Mouse (Mus musculus): ENCODE results near the gene Rassf8. TPM values are rescaled to one million over a fixed set of nuclear protein-coding genes. Genes with fewer than 3 reads are reported as not detected.
A peak's percentile ranks its signal among the peaks of the same experiment; 100 is the strongest.

The Rassf8 gene
- polyA plus RNA-seq, 1 experiment from 2014 or later = 2.4 TPM

- DNase-seq (ENCODE audit: low spot score) (peak; percentile 22), ATAC-seq (no peak)
- no peaks in the 10 kb centered on the region for H3K27me3 ChIP-seq (replicated peaks; ENCODE audit: control insufficient read depth, insufficient read depth, low read length)
- H3K4me2 ChIP-seq (ENCODE audit: low read length) = no peak overlapping the region
- H3K9ac ChIP-seq (ENCODE audit: low read length) = no peak overlapping the region
- no peak overlapping the region for H3K27ac ChIP-seq (ENCODE audit: low read depth, low read length)
- no peak overlapping the region for H3K4me3 ChIP-seq (ENCODE audit: low read depth, low read length)
- H3K4me1 ChIP-seq (ENCODE audit: control insufficient read depth, insufficient read depth, low read length) = no peaks in the 10 kb centered on the region
- no peaks in the 10 kb centered on the region for H3K36me3 ChIP-seq (ENCODE audit: control insufficient read depth, insufficient read depth, low read length)
- WGBS = 66% methylated on average over 8 of the region's 8 CpGs
- H3K9me3 ChIP-seq (replicated peaks; ENCODE audit: control insufficient read depth, low read length) = no peaks in the 10 kb centered on the region
These were observed 86.4 kb downstream of the Rassf8 start for GRCm38 (mm10) chr6:145832927-145833326.

GRCm38 (mm10) chr6:145835359-145835758 is 88.8 kb downstream of the Rassf8 start:
- WGBS = 68% methylated on average over 6 of the region's 6 CpGs
- no peaks in the 10 kb centered on the region for H3K27me3 ChIP-seq (replicated peaks; ENCODE audit: control insufficient read depth, insufficient read depth, low read length)
- H3K4me2 ChIP-seq (ENCODE audit: low read length) = no peak overlapping the region
- no peak overlapping the region for H3K9ac ChIP-seq (ENCODE audit: low read length)
- no peaks in the 10 kb centered on the region for H3K9me3 ChIP-seq (replicated peaks; ENCODE audit: control insufficient read depth, low read length)
- H3K27ac ChIP-seq (ENCODE audit: low read depth, low read length) = no peak overlapping the region
- ATAC-seq = no peak
- H3K36me3 ChIP-seq (ENCODE audit: control insufficient read depth, insufficient read depth, low read length) = no peaks in the 10 kb centered on the region
- H3K4me1 ChIP-seq (ENCODE audit: control insufficient read depth, insufficient read depth, low read length) = no peaks in the 10 kb centered on the region
- DNase-seq (ENCODE audit: low spot score) = no peak
- no peak overlapping the region for H3K4me3 ChIP-seq (ENCODE audit: low read depth, low read length)

DNA sequence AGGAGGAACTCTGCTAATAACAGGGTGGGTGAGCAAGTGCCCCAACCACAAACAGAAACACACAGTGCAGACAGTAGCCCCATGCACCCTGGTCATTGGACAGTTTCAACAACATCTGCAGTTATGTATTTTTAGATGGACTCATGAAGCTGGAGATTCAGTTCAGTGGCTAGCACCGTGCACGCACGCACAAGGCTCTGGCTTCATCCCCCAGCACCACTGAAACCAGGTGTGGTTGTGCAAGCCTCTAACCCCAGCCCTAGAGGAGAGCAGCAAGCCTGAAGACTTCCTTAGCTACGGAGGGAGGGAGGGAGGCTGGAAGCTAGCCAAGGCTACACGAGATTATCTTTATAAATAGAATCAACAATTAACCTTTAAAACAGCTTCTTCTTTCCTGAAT is 99.1 kb downstream of the Rassf8 start:
- Histone ChIP-seq H3K36me3 (ENCODE audit: control insufficient read depth, insufficient read depth, low read length) (no peaks in the 10 kb centered on the region), H3K9me3 (replicated peaks; ENCODE audit: control insufficient read depth, low read length) (no peaks in the 10 kb centered on the region), H3K4me3 (ENCODE audit: low read depth, low read length) (no peak overlapping the region), H3K27ac (ENCODE audit: low read depth, low read length) (no peak overlapping the region), H3K9ac (ENCODE audit: low read length) (no peak overlapping the region), H3K4me1 (ENCODE audit: control insufficient read depth, insufficient read depth, low read length) (no peaks in the 10 kb centered on the region), H3K4me2 (ENCODE audit: low read length) (no peak overlapping the region), H3K27me3 (replicated peaks; ENCODE audit: control insufficient read depth, insufficient read depth, low read length) (no peaks in the 10 kb centered on the region)
- no peak for ATAC-seq
- 69% methylated on average over 5 of the region's 5 CpGs for WGBS
- no peak for DNase-seq (ENCODE audit: low spot score)

DNA sequence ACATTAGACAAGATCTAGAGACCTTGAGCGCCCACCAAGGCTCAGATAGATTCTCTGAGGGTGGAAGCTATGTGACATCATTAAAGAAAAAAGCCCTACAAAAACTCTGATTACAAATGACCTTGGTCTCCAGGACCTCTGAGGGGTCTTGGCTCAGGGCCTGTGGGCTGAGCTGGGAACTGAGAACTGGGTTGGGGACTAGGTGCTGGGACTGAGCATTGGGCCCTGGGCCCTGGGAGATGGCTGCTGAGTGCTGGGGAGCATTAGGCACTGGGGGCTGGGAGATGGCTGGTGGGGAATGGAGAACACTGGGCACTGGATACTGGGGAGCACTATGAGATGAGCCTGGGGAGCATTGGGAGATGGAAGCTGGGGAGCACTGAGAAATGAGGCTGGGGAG is 99.5 kb downstream of the Rassf8 start:
- no peaks in the 10 kb centered on the region for H3K36me3 ChIP-seq (ENCODE audit: control insufficient read depth, insufficient read depth, low read length)
- DNase-seq (ENCODE audit: low spot score) (no peak), ATAC-seq (no peak)
- 84% methylated on average over 1 of the region's 1 CpGs for WGBS
- H3K9ac ChIP-seq (ENCODE audit: low read length) = no peak overlapping the region
- H3K9me3 ChIP-seq (replicated peaks; ENCODE audit: control insufficient read depth, low read length) = no peaks in the 10 kb centered on the region
- no peaks in the 10 kb centered on the region for H3K4me1 ChIP-seq (ENCODE audit: control insufficient read depth, insufficient read depth, low read length)
- no peak overlapping the region for H3K4me3 ChIP-seq (ENCODE audit: low read depth, low read length)
- no peaks in the 10 kb centered on the region for H3K27me3 ChIP-seq (replicated peaks; ENCODE audit: control insufficient read depth, insufficient read depth, low read length)
- no peak overlapping the region for H3K4me2 ChIP-seq (ENCODE audit: low read length)
- H3K27ac ChIP-seq (ENCODE audit: low read depth, low read length) = no peak overlapping the region

GRCm38 (mm10) chr6:145846948-145847347 is 100.4 kb downstream of the Rassf8 start:
- H3K9ac ChIP-seq (ENCODE audit: low read length) = no peak overlapping the region
- DNase-seq (ENCODE audit: low spot score) (no peak), ATAC-seq (no peak)
- no peak overlapping the region for H3K4me2 ChIP-seq (ENCODE audit: low read length)
- H3K27me3 ChIP-seq (replicated peaks; ENCODE audit: control insufficient read depth, insufficient read depth, low read length) = no peaks in the 10 kb centered on the region
- no peak overlapping the region for H3K4me3 ChIP-seq (ENCODE audit: low read depth, low read length)
- WGBS = 88% methylated on average over 6 of the region's 6 CpGs
- no peak overlapping the region for H3K27ac ChIP-seq (ENCODE audit: low read depth, low read length)
- H3K4me1 ChIP-seq (ENCODE audit: control insufficient read depth, insufficient read depth, low read length) = no peaks in the 10 kb centered on the region
- H3K36me3 ChIP-seq (ENCODE audit: control insufficient read depth, insufficient read depth, low read length) = no peaks in the 10 kb centered on the region
- H3K9me3 ChIP-seq (replicated peaks; ENCODE audit: control insufficient read depth, low read length) = no peaks in the 10 kb centered on the region

DNA sequence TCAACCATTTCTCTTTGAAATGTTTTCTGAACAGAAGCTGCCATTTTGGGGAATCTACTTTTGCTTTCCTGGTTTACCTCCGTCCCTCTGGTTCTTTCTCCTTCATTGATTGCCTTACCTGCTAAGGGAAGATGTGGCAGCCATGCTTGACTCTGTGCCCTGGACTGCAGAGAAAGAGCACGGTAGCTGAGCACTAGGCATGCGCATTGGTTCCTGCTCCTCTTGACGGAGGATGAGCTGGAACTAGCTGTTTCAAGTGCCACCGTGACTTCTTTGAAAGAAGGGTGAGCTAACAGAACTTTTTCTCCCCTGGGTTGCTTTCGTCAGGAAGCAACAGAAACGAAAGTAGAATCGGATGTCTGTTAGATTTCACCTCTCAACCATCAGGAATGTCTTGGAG is 101.1 kb downstream of the Rassf8 start:
- Histone ChIP-seq H3K9ac (ENCODE audit: low read length) (no peak overlapping the region), H3K4me3 (ENCODE audit: low read depth, low read length) (no peak overlapping the region), H3K4me2 (ENCODE audit: low read length) (no peak overlapping the region), H3K9me3 (replicated peaks; ENCODE audit: control insufficient read depth, low read length) (no peaks in the 10 kb centered on the region), H3K4me1 (ENCODE audit: control insufficient read depth, insufficient read depth, low read length) (no peaks in the 10 kb centered on the region), H3K36me3 (ENCODE audit: control insufficient read depth, insufficient read depth, low read length) (no peaks in the 10 kb centered on the region), H3K27ac (ENCODE audit: low read depth, low read length) (no peak overlapping the region), H3K27me3 (replicated peaks; ENCODE audit: control insufficient read depth, insufficient read depth, low read length) (no peaks in the 10 kb centered on the region)
- DNase-seq (ENCODE audit: low spot score) (no peak), ATAC-seq (no peak)
- 91% methylated on average over 8 of the region's 8 CpGs for WGBS

DNA sequence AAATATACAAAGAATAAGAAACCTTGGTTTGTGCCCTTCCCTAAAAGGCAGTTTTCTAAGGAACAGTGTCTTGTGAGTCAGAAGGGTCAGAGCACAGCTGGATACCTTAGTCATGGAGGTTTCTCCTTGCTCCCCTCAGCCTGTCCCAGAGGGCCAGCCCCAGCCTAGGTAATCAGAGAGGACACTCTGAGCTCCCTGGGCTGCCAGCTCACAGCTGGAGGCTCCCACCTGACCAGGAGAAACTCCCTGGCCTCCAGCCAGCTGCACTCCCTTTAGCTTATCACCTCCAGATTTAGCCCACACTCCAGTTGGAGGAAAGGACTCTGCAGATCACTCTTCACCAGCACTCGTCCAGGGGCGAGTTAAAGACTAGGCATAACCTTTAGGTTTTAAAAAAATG is 104.2 kb downstream of the Rassf8 start:
- WGBS = 64% methylated on average over 2 of the region's 2 CpGs

GRCm38 (mm10) chr6:145851956-145852355 is 105.4 kb downstream of the Rassf8 start:
- no peaks in the 10 kb centered on the region for H3K9me3 ChIP-seq (replicated peaks; ENCODE audit: control insufficient read depth, low read length)
- H3K4me1 ChIP-seq (ENCODE audit: control insufficient read depth, insufficient read depth, low read length) = peaks cover 9% of the 10 kb centered on the region
- H3K36me3 ChIP-seq (ENCODE audit: control insufficient read depth, insufficient read depth, low read length) = no peaks in the 10 kb centered on the region
- DNase-seq (ENCODE audit: low spot score) = no peak
- no peak overlapping the region for H3K4me2 ChIP-seq (ENCODE audit: low read length)
- ATAC-seq = no peak
- 84% methylated on average over 11 of the region's 11 CpGs for WGBS
- H3K27me3 ChIP-seq (replicated peaks; ENCODE audit: control insufficient read depth, insufficient read depth, low read length) = no peaks in the 10 kb centered on the region
- H3K27ac ChIP-seq (ENCODE audit: low read depth, low read length) = no peak overlapping the region
- H3K9ac ChIP-seq (ENCODE audit: low read length) = no peak overlapping the region
- H3K4me3 ChIP-seq (ENCODE audit: low read depth, low read length) = no peak overlapping the region

More for the DNA sequence above, 104.2 kb downstream of the Rassf8 start:
- H3K27ac ChIP-seq (ENCODE audit: low read depth, low read length) = no peak overlapping the region
- peaks cover 3% of the 10 kb centered on the region; the same call in 1 of the 2 replicates for H3K4me1 ChIP-seq (ENCODE audit: control insufficient read depth, insufficient read depth, low read length)
- ATAC-seq (no peak), DNase-seq (ENCODE audit: low spot score) (no peak)
- H3K4me3 ChIP-seq (ENCODE audit: low read depth, low read length) = no peak overlapping the region
- H3K36me3 ChIP-seq (ENCODE audit: control insufficient read depth, insufficient read depth, low read length) = no peaks in the 10 kb centered on the region
- H3K9me3 ChIP-seq (replicated peaks; ENCODE audit: control insufficient read depth, low read length) = no peaks in the 10 kb centered on the region
- H3K9ac ChIP-seq (ENCODE audit: low read length) = no peak overlapping the region
- no peaks in the 10 kb centered on the region for H3K27me3 ChIP-seq (replicated peaks; ENCODE audit: control insufficient read depth, insufficient read depth, low read length)
- no peak overlapping the region for H3K4me2 ChIP-seq (ENCODE audit: low read length)

DNA sequence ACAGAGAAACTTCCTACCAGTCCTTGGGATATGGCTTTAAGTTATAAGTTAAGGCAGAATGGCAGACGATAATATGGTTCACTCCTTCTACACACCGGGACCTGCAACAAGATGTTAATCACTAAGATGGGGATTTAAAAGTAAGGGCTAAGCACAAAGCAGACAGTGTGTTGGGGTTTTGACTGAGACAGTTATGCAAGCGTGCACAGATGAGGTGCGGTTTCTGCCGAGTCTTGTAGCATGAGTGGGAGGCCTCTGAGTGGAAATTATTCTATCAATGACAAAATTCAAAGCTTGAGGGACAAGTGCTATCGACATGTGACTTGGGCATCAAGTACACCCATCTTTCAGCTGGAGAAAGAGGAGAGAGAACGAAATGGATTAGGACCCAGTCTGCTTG is 106.2 kb downstream of the Rassf8 start:
- Histone ChIP-seq H3K27me3 (replicated peaks; ENCODE audit: control insufficient read depth, insufficient read depth, low read length) (no peaks in the 10 kb centered on the region), H3K4me1 (ENCODE audit: control insufficient read depth, insufficient read depth, low read length) (peaks cover 9% of the 10 kb centered on the region), H3K9me3 (replicated peaks; ENCODE audit: control insufficient read depth, low read length) (no peaks in the 10 kb centered on the region), H3K4me3 (ENCODE audit: low read depth, low read length) (no peak overlapping the region), H3K4me2 (ENCODE audit: low read length) (no peak overlapping the region), H3K9ac (ENCODE audit: low read length) (no peak overlapping the region), H3K27ac (ENCODE audit: low read depth, low read length) (no peak overlapping the region), H3K36me3 (ENCODE audit: control insufficient read depth, insufficient read depth, low read length) (no peaks in the 10 kb centered on the region)
- ATAC-seq = no peak
- no peak for DNase-seq (ENCODE audit: low spot score)
- 90% methylated on average over 7 of the region's 7 CpGs for WGBS
